Mouse (Mus musculus) left cerebral cortex, postnatal 36 days (tissue): Measurements from ENCODE around the gene Ctcfl. TPM values are rescaled to one million over a fixed set of nuclear protein-coding genes. Genes with fewer than 3 reads are reported as not detected.

Experiments
- DNase-seq, 2 experiments: peaks; one replicate each; pipeline ENCODE4 v3.0.0; 2021 to 2022; ENCODE audit warnings: low spot score in 2 of 2, mixed read lengths in 1 of 2
- intact Hi-C: fragments of 180-260 bp; cut with DNase I; formaldehyde crosslinking; loops from one replicate; pipeline ENCODE4 v1.15.1; 2025
- total RNA-seq, 2 experiments: library from RNA; stranded (reverse); gene quantifications; 2 replicates each; pipeline ENCODE4 v1.2.3; 2021

The Ctcfl gene
- total RNA-seq, 2 experiments from 2014 or later, result 0.11 TPM; not detected in 1

- intact Hi-C loops, result loop anchor here (5.0 to 10.0 kb wide), 3 partner anchors 63 to 603 kb away; partner anchors contain the start of gene Rbm38
Measured at GRCm38 (mm10) chr2:173087405-173087804, 31.9 kb downstream of the Ctcfl start.

GRCm38 (mm10) chr2:173085763-173086162 is 33.6 kb downstream of the Ctcfl start:
- intact Hi-C loops, result loop anchor here (5.0 to 10.0 kb wide), 3 partner anchors 61 to 601 kb away; partner anchors contain the start of gene Rbm38

More at GRCm38 (mm10) chr2:173087405-173087804, 31.9 kb downstream of the Ctcfl start:
- no peak for DNase-seq

GRCm38 (mm10) chr2:173084871-173085270 is 34.5 kb downstream of the Ctcfl start:
- no peak for DNase-seq
- intact Hi-C loops, result loop anchor here (5.0 to 10.0 kb wide), 3 partner anchors 60 to 600 kb away; partner anchors contain the start of gene Rbm38

More at GRCm38 (mm10) chr2:173085763-173086162, 33.6 kb downstream of the Ctcfl start:
- DNase-seq, result no peak

GRCm38 (mm10) chr2:173083712-173084475 is 35.4 kb downstream of the Ctcfl start:
- intact Hi-C loops, result loop anchor here (10.0 kb wide), 2 partner anchors 59 to 599 kb away; partner anchors contain the start of gene Rbm38
- no peak for DNase-seq

GRCm38 (mm10) chr2:173083106-173083505 is 36.2 kb downstream of the Ctcfl start:
- intact Hi-C loops, result loop anchor here (10.0 kb wide), 2 partner anchors 58 to 598 kb away; partner anchors contain the start of gene Rbm38
- DNase-seq, result no peak

GRCm38 (mm10) chr2:173082706-173083105 is 36.6 kb downstream of the Ctcfl start:
- intact Hi-C loops, result loop anchor here (10.0 kb wide), 2 partner anchors 58 to 598 kb away; partner anchors contain the start of gene Rbm38
- DNase-seq, result no peak

- peak; percentile 58 to 63 for DNase-seq
- intact Hi-C loops, result loop anchor here (2.0 to 10.0 kb wide), 3 partner anchors 56 to 596 kb away; partner anchors contain the start of gene Rbm38
Measured at GRCm38 (mm10) chr2:173080785-173081241, 38.5 kb downstream of the Ctcfl start.

- intact Hi-C loops, result loop anchor here (2.0 to 10.0 kb wide), 3 partner anchors 55 to 595 kb away; partner anchors contain the start of gene Rbm38
- DNase-seq, result no peak
Measured at GRCm38 (mm10) chr2:173079766-173080549, 39.4 kb downstream of the Ctcfl start.

- DNase-seq, result no peak
- intact Hi-C loops, result no loop called here
Measured at GRCm38 (mm10) chr2:173076921-173077320, 42.4 kb downstream of the Ctcfl start.

GRCm38 (mm10) chr2:173073666-173074065 is 45.7 kb downstream of the Ctcfl start:
- no peak for DNase-seq
- intact Hi-C loops, result no loop called here

- intact Hi-C loops, result no loop called here
- no peak for DNase-seq
Measured at GRCm38 (mm10) chr2:173072948-173073347, 46.4 kb downstream of the Ctcfl start.

GRCm38 (mm10) chr2:173064864-173065263 is 54.5 kb downstream of the Ctcfl start:
- intact Hi-C loops, result no loop called here
- no peak for DNase-seq

GRCm38 (mm10) chr2:173063219-173063618 is 56.1 kb downstream of the Ctcfl start:
- DNase-seq, result no peak
- intact Hi-C loops, result no loop called here

- intact Hi-C loops, result no loop called here
- no peak for DNase-seq
Measured at GRCm38 (mm10) chr2:173061443-173062351, 57.6 kb downstream of the Ctcfl start.

GRCm38 (mm10) chr2:173060450-173060849 is 58.9 kb downstream of the Ctcfl start:
- intact Hi-C loops, result no loop called here
- DNase-seq, result no peak

- intact Hi-C loops, result no loop called here
- DNase-seq, result no peak
Measured at GRCm38 (mm10) chr2:173058263-173058662, 61.1 kb downstream of the Ctcfl start.

- DNase-seq, result no peak
- intact Hi-C loops, result no loop called here
Measured at GRCm38 (mm10) chr2:173057623-173058022, 61.7 kb downstream of the Ctcfl start.

GRCm38 (mm10) chr2:173056882-173057315 is 62.4 kb downstream of the Ctcfl start:
- intact Hi-C loops, result no loop called here
- no peak for DNase-seq
